In genomic region chr16:31451235-31451634, GRCm38 (mm10) we compare ENCODE assay signal across 21 mouse cellular contexts.
"Had no signal": no experiment of that assay in that cellular context is flagged by ENCODE, and none has a peak within 500 bp of the region (broad histone marks: within the 10 kb centered on the region; RNA-seq: fewer than 3 reads in every experiment).

No protein-coding gene starts in this region.

- H3K27ac ChIP-seq: limb, embryonic 12.5 days; limb, embryonic 15.5 days; liver, embryonic 14.5 days; macrophage; midbrain, embryonic 12.5 days; midbrain, embryonic 15.5 days; neural tube, embryonic 12.5 days; neural tube, embryonic 15.5 days; stomach, postnatal 0 days had no signal

- H3K9me3 ChIP-seq: limb, embryonic 12.5 days; limb, embryonic 15.5 days; midbrain, embryonic 12.5 days; midbrain, embryonic 15.5 days; neural tube, embryonic 12.5 days; neural tube, embryonic 15.5 days had no signal

- ATAC-seq: intestine, postnatal 0 days; lung, postnatal 0 days; midbrain, embryonic 15.5 days had no signal

- H3K27me3 ChIP-seq: limb, embryonic 12.5 days; limb, embryonic 15.5 days; midbrain, embryonic 12.5 days; midbrain, embryonic 15.5 days; neural tube, embryonic 12.5 days; neural tube, embryonic 15.5 days had no signal

- H3K4me2 ChIP-seq: limb, embryonic 12.5 days; limb, embryonic 15.5 days; liver, embryonic 11.5 days; lung, embryonic 14.5 days; midbrain, embryonic 12.5 days; midbrain, embryonic 15.5 days; neural tube, embryonic 12.5 days; neural tube, embryonic 15.5 days had no signal

- DNase-seq: left cerebral cortex, postnatal 4 days; liver, postnatal 0 days; lung, embryonic 14.5 days; right cerebral cortex, adult 18-20 months; right cerebral cortex, postnatal 14 days; right cerebral cortex, postnatal 4 days; thymus, adult 2 months; thymus, postnatal 14 days; thymus, postnatal 4 days had no signal

- H3K9ac ChIP-seq: limb, embryonic 12.5 days; limb, embryonic 15.5 days; liver, embryonic 14.5 days; liver, postnatal 0 days; lung, embryonic 14.5 days; midbrain, embryonic 12.5 days; midbrain, embryonic 15.5 days; neural tube, embryonic 12.5 days; neural tube, embryonic 15.5 days had no signal

- H3K4me3 ChIP-seq: limb, embryonic 12.5 days; limb, embryonic 15.5 days; midbrain, embryonic 12.5 days; midbrain, embryonic 15.5 days; neural tube, embryonic 12.5 days; neural tube, embryonic 15.5 days had no signal

- H3K4me1 ChIP-seq: midbrain, embryonic 12.5 days; midbrain, embryonic 15.5 days; neural tube, embryonic 12.5 days; neural tube, embryonic 15.5 days had no signal
